Mouse (Mus musculus) stomach, postnatal 0 days (tissue): ENCODE results near the gene Fam227b.
A peak's percentile ranks its signal among the peaks of the same experiment; 100 is the strongest.

Experiments used
- CTCF ChIP-seq: IDR thresholded peaks from 2 replicates; pipeline ENCODE4 v1.5.1; 2016; ENCODE audit warnings: antibody characterized with exemption, low read depth, mild to moderate bottlenecking, moderate library complexity
- EP300 ChIP-seq: optimal IDR thresholded peaks from 2 replicates; pipeline ENCODE3; 2016; ENCODE audit warnings: antibody characterized with exemption

GRCm38 (mm10) chr2:126034379-126035005 lies 117.3 kb downstream of the Fam227b start, which contains the start of gene Fgf7:
- TF ChIP-seq CTCF (peak; percentile 77), EP300 (no peak)
